Mouse (Mus musculus) B cell, adult (primary cell): Measurements from ENCODE around the gene Zfp260. TPM values are rescaled to one million over a fixed set of nuclear protein-coding genes. Genes with fewer than 3 reads are reported as not detected.

Source experiments
- total RNA-seq: library from RNA; stranded (reverse); gene quantifications from 4 replicates; pipeline ENCODE4 v1.2.4, GENCODE M21; 2023; ENCODE audit not compliant: inconsistent age

Gene Zfp260
- total RNA-seq, result 23.6 to 31.7 TPM (median 26.5 TPM) in 4 replicates

GRCm38 (mm10) chr7:30094646-30095429 is at the start of gene Zfp260:
Gene Zfp260 (plus strand): TSS chr7:30094777.

GRCm38 (mm10) chr7:30050882-30051548 is 43.6 kb upstream of the Zfp260 start, which contains the start of gene Zfp14:
Gene Zfp14 (minus strand): TSS chr7:30051380.

GRCm38 (mm10) chr7:30072146-30073028 is 22.2 kb upstream of the Zfp260 start, which contains the start of gene Zfp82:
Gene Zfp82 (minus strand): TSS chr7:30072900.

GRCm38 (mm10) chr7:30090092-30090969 is 4.2 kb upstream of the Zfp260 start, which contains the start of the genes Gm26920 and Zfp566:
Gene Gm26920 (minus strand): TSS chr7:30090410.
Gene Zfp566 (minus strand): TSS chr7:30090527.

DNA sequence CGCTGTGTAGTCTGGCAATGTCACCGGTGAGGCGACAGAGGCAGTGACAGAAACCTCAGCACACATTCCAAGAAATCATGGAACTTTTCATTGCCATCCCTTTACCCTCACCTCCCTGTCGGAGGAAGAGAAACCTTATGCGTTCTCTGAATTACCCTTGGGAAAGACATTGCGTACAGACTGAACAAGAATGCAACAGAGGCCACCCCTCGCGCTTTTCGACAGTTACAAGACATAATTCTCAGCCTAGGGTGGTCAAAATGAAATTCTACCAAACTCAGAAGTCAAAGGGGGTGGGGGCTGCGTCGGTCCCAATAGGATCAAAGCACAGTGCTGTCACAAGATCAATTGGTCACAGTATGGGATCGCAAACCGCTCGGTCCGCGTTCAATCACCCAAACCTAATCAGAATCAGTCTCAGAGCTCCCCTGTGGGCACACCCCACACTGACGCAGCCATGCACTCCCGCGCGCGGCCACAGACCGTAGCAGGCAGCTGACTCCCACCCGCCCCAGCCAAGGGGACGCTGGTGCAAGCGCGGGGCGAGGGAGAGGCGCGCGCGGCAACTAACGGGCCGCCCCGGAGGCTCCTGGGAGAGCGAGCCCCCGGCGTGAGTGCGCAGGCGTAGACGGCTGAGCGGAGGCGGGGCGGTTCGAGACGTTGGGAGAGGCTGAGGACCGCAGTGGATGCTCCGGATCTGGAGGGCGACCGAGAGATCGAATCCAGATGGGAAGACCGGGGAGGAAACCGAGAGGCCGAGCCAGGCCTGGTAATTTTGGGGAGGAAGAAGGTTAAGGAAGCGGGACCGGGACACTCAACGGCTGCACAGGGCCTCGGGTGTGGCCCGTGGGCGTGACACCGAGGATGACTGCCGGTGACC is 27.0 kb downstream of the Zfp260 start, which contains the start of gene Zfp382:
TSS of gene Zfp382 (plus strand) at position 635 of the 880 bp plus-strand sequence.

Other genes with a start within 250 kb of the Zfp260 start
- gene Zfp940, start 241.1 kb upstream of the Zfp260 start, total RNA-seq, result 5.2 to 8.2 TPM (median 7.2 TPM) in 4 replicates
- 12.7 to 14.2 TPM (median 13.4 TPM) in 4 replicates for gene Zfp420, start 234.8 kb upstream of the Zfp260 start, total RNA-seq
- 8.0 to 14.8 TPM (median 9.0 TPM) in 4 replicates for gene Zfp27, start 188.2 kb upstream of the Zfp260 start, total RNA-seq
- gene Zfp383, start 186.6 kb upstream of the Zfp260 start, total RNA-seq, result 4.3 to 5.7 TPM (median 5.1 TPM) in 4 replicates
- gene Zfp74, start 140.7 kb upstream of the Zfp260 start, total RNA-seq, result 8.4 to 17.9 TPM (median 11.8 TPM) in 4 replicates
- 17.9 to 25.3 TPM (median 22.4 TPM) in 4 replicates for gene Zfp568, start 110.8 kb upstream of the Zfp260 start, total RNA-seq
- gene Zfp14, start 43.4 kb upstream of the Zfp260 start, total RNA-seq, result 3.1 to 4.9 TPM (median 4.0 TPM) in 4 replicates
- gene Zfp82, start 21.9 kb upstream of the Zfp260 start, total RNA-seq, result 4.2 to 7.9 TPM (median 5.0 TPM) in 4 replicates
- not detected in 4 replicates for gene Gm26920, start 4.4 kb upstream of the Zfp260 start, total RNA-seq
- gene Zfp566, start 4.2 kb upstream of the Zfp260 start, total RNA-seq, result 5.3 to 7.5 TPM (median 5.8 TPM) in 4 replicates
- 14.6 to 20.9 TPM (median 16.3 TPM) in 4 replicates for gene Zfp382, start 27.2 kb downstream of the Zfp260 start, total RNA-seq
- gene Zfp146, start 75.0 kb downstream of the Zfp260 start, total RNA-seq, result 41.7 to 52.0 TPM (median 46.8 TPM) in 4 replicates
- gene Cox7a1, start 89.4 kb downstream of the Zfp260 start, total RNA-seq, result 1.6 TPM in 1 of 4 replicates, not detected in the others
- 176 to 190 TPM (median 187 TPM) in 4 replicates for gene Capns1, start 104.0 kb downstream of the Zfp260 start, total RNA-seq
- 33.3 to 43.1 TPM (median 37.9 TPM) in 4 replicates for gene Polr2i, start 137.2 kb downstream of the Zfp260 start, total RNA-seq
- gene Tbcb, start 137.5 kb downstream of the Zfp260 start, total RNA-seq, result 30.3 to 41.6 TPM (median 35.2 TPM) in 4 replicates
- not detected in 4 replicates for gene Ovol3, start 140.9 kb downstream of the Zfp260 start, total RNA-seq
- 1.1 to 2.1 TPM (median 1.7 TPM) in 4 replicates for gene Thap8, start 185.3 kb downstream of the Zfp260 start, total RNA-seq
- gene Wdr62, start 185.6 kb downstream of the Zfp260 start, total RNA-seq, result 6.2 to 10.2 TPM (median 6.8 TPM) in 4 replicates
- not detected in 4 replicates for gene Clip3, start 197.0 kb downstream of the Zfp260 start, total RNA-seq
- 78.4 to 86.3 TPM (median 81.5 TPM) in 4 replicates for gene Alkbh6, start 213.9 kb downstream of the Zfp260 start, total RNA-seq
- gene Syne4, start 220.0 kb downstream of the Zfp260 start, total RNA-seq, result 6.4 to 7.9 TPM (median 6.8 TPM) in 4 replicates
- 4.3 to 7.0 TPM (median 5.0 TPM) in 4 replicates for gene E130208F15Rik, start 227.0 kb downstream of the Zfp260 start, total RNA-seq
- 17.6 to 23.6 TPM (median 21.4 TPM) in 4 replicates for gene Sdhaf1, start 229.1 kb downstream of the Zfp260 start, total RNA-seq